Mouse (Mus musculus) limb, embryonic 12.5 days (tissue): ENCODE results near the gene Sgta. TPM values are rescaled to one million over a fixed set of nuclear protein-coding genes. Genes with fewer than 3 reads are reported as not detected.
"Not testable (repeated sequence)": the region's sequence is repeated elsewhere in the genome, so short reads cannot be mapped to it uniquely, and the experiment has no call there.

Experiments used
- ATAC-seq: fragments of 200-750 bp; cut with Nextera tagmentation; 2 replicates; pipeline ENCODE4 v1.8.0; 2017; ENCODE audit warnings: low read depth, moderate TSS enrichment; ENCODE audit not compliant: insufficient number of reproducible peaks, insufficient read depth, low FRiP score, low TSS enrichment
- H3K27ac ChIP-seq: fragments of 300-500 bp; sonication (generic); 2 replicates; pipeline ENCODE4 v1.5.1; 2016; ENCODE audit warnings: mild to moderate bottlenecking, moderate library complexity
- H3K27me3 ChIP-seq: fragments of 300-500 bp; sonication (generic); 2 replicates; pipeline ENCODE4 v1.6.1; 2016; ENCODE audit warnings: mild to moderate bottlenecking, moderate library complexity
- H3K36me3 ChIP-seq: fragments of 300-500 bp; sonication (generic); 2 replicates; pipeline ENCODE4 v1.6.1; 2016; ENCODE audit warnings: mild to moderate bottlenecking, moderate library complexity
- H3K4me1 ChIP-seq: fragments of 300-500 bp; sonication (generic); replicated peaks from 2 replicates; pipeline ENCODE4 v1.6.1; 2016
- H3K4me2 ChIP-seq: fragments of 300-500 bp; sonication (generic); 2 replicates; pipeline ENCODE4 v1.6.1; 2016; ENCODE audit warnings: mild to moderate bottlenecking, moderate library complexity
- H3K4me3 ChIP-seq: fragments of 300-500 bp; sonication (generic); replicated peaks from 2 replicates; pipeline ENCODE4 v1.5.1; 2016; ENCODE audit warnings: mild to moderate bottlenecking
- H3K9ac ChIP-seq: fragments of 300-500 bp; sonication (generic); replicated peaks from 2 replicates; pipeline ENCODE4 v1.6.1; 2016; ENCODE audit warnings: mild to moderate bottlenecking, moderate library complexity
- H3K9me3 ChIP-seq: fragments of 300-500 bp; sonication (generic); 2 replicates; pipeline ENCODE4 v1.6.1; 2016; ENCODE audit warnings: mild to moderate bottlenecking, moderate library complexity
- WGBS: fragments of 180-500 bp; shearing (Covaris S2); methylation state at CpG from one replicate; pipeline ENCODE4 v1.1.7; 2016; 5-methylcytosine and 5-hydroxymethylcytosine counted together
- polyA plus RNA-seq: library from polyadenylated mRNA; unstranded; fragments of >200 nt; fragmentation: Nextera tagmentation; extraction: Ambion mirVana; gene quantifications from 2 replicates; pipeline ENCODE4 v1.2.1, GENCODE M21; 2016

Gene Sgta
- polyA plus RNA-seq, 1 experiment from 2014 or later = 225 TPM

GRCm38 (mm10) chr10:81057406-81058130 is 2.4 kb downstream of the Sgta start:
- Histone ChIP-seq H3K4me3 (no peak overlapping the region), H3K36me3 (peaks cover 38% of the 10 kb centered on the region), H3K9me3 (no peaks in the 10 kb centered on the region), H3K27ac (no peak overlapping the region), H3K4me1 (peaks cover 20% of the 10 kb centered on the region), H3K27me3 (no peaks in the 10 kb centered on the region), H3K4me2 (no peak overlapping the region), H3K9ac (peak overlapping the region; percentile 34; the same call in 1 of the 2 replicates)
- 95% methylated on average over 23 of the region's 23 CpGs for WGBS
- ATAC-seq = no peak

GRCm38 (mm10) chr10:81055802-81056340 is 4.1 kb downstream of the Sgta start:
- ATAC-seq, H3K27me3 ChIP-seq, H3K4me2 ChIP-seq, H3K9ac ChIP-seq, H3K4me3 ChIP-seq, H3K9me3 ChIP-seq, H3K27ac ChIP-seq: not testable (repeated sequence)
- H3K36me3 ChIP-seq = peaks cover 55% of the 10 kb centered on the region
- H3K4me1 ChIP-seq = peaks cover 20% of the 10 kb centered on the region
- WGBS = 81% methylated on average over 11 of the region's 11 CpGs

- H3K36me3 ChIP-seq = peaks cover 62% of the 10 kb centered on the region
- no peaks in the 10 kb centered on the region for H3K27me3 ChIP-seq
- ATAC-seq = no peak
- no peak overlapping the region for H3K27ac ChIP-seq
- no peak overlapping the region for H3K4me3 ChIP-seq
- no peak overlapping the region for H3K4me2 ChIP-seq
- WGBS = 91% methylated on average over 6 of the region's 6 CpGs
- no peak overlapping the region for H3K9ac ChIP-seq
- H3K4me1 ChIP-seq = peaks cover 20% of the 10 kb centered on the region
- no peaks in the 10 kb centered on the region for H3K9me3 ChIP-seq
Observed at GRCm38 (mm10) chr10:81055169-81055568, 4.8 kb downstream of the Sgta start.

GRCm38 (mm10) chr10:81052577-81052976 is 7.4 kb downstream of the Sgta start:
- Histone ChIP-seq H3K4me2 (no peak overlapping the region), H3K4me1 (peaks cover 4% of the 10 kb centered on the region; the same call in 1 of the 2 replicates), H3K9ac (no peak overlapping the region), H3K27ac (no peak overlapping the region), H3K36me3 (peaks cover 80% of the 10 kb centered on the region), H3K9me3 (no peaks in the 10 kb centered on the region), H3K4me3 (no peak overlapping the region), H3K27me3 (no peaks in the 10 kb centered on the region)
- WGBS = 94% methylated on average over 5 of the region's 5 CpGs
- ATAC-seq = no peak

- Histone ChIP-seq H3K9ac (no peak overlapping the region), H3K4me1 (no peaks in the 10 kb centered on the region), H3K4me2 (no peak overlapping the region), H3K27ac (no peak overlapping the region), H3K36me3 (peaks cover 91% of the 10 kb centered on the region), H3K4me3 (no peak overlapping the region), H3K9me3 (no peaks in the 10 kb centered on the region), H3K27me3 (no peaks in the 10 kb centered on the region)
- ATAC-seq = no peak
- WGBS = 97% methylated on average over 6 of the region's 6 CpGs
Observed at GRCm38 (mm10) chr10:81051133-81051532, 8.8 kb downstream of the Sgta start.

GRCm38 (mm10) chr10:81050645-81051044 is 9.3 kb downstream of the Sgta start:
- ATAC-seq = no peak
- Histone ChIP-seq H3K36me3 (peaks cover 96% of the 10 kb centered on the region), H3K27me3 (no peaks in the 10 kb centered on the region), H3K27ac (no peak overlapping the region), H3K4me3 (no peak overlapping the region), H3K4me1 (no peaks in the 10 kb centered on the region), H3K9ac (no peak overlapping the region), H3K4me2 (no peak overlapping the region), H3K9me3 (no peaks in the 10 kb centered on the region)
- 93% methylated on average over 3 of the region's 4 CpGs for WGBS

- not testable (repeated sequence) for H3K4me1 ChIP-seq, H3K4me2 ChIP-seq, H3K4me3 ChIP-seq, ATAC-seq, H3K9ac ChIP-seq, H3K9me3 ChIP-seq, H3K27ac ChIP-seq, H3K27me3 ChIP-seq
- H3K36me3 ChIP-seq = peaks cover 80% of the 10 kb centered on the region
- WGBS = 90% methylated on average over 14 of the region's 14 CpGs
Observed at GRCm38 (mm10) chr10:81045246-81045645, 14.7 kb downstream of the Sgta start.

GRCm38 (mm10) chr10:81041458-81042175 is 18.4 kb downstream of the Sgta start:
- peaks cover 43% of the 10 kb centered on the region for H3K36me3 ChIP-seq
- H3K9ac ChIP-seq = no peak overlapping the region
- no peak overlapping the region for H3K27ac ChIP-seq
- no peak overlapping the region for H3K4me3 ChIP-seq
- H3K4me2 ChIP-seq = no peak overlapping the region
- WGBS = 32% methylated on average over 13 of the region's 13 CpGs
- no peaks in the 10 kb centered on the region for H3K9me3 ChIP-seq
- H3K27me3 ChIP-seq = no peaks in the 10 kb centered on the region
- ATAC-seq = no peak
- H3K4me1 ChIP-seq = no peaks in the 10 kb centered on the region

- peak within 1 kb of the TSS; percentile 84 for H3K4me3 ChIP-seq
- H3K4me1 ChIP-seq = no peaks in the 10 kb centered on the region
- H3K4me2 ChIP-seq = peak within 1 kb of the TSS; percentile 71
- ATAC-seq = peak; percentile 97
- no peaks in the 10 kb centered on the region for H3K9me3 ChIP-seq
- H3K9ac ChIP-seq = peak within 1 kb of the TSS; percentile 75
- no peaks in the 10 kb centered on the region for H3K27me3 ChIP-seq
- H3K36me3 ChIP-seq = peaks cover 17% of the 10 kb centered on the region
- 2% methylated on average over 35 of the region's 35 CpGs for WGBS
- H3K27ac ChIP-seq = 0 out of 2 replicates have a peak within 1 kb of the TSS, but pooled peaks have one; percentile 29
Observed at GRCm38 (mm10) chr10:81036988-81037580, 22.9 kb downstream of the Sgta start, which contains the start of gene Slc39a3. Gene Slc39a3 (minus strand): TSS chr10:81037426.

GRCm38 (mm10) chr10:81036251-81036650 is 23.7 kb downstream of the Sgta start:
- Histone ChIP-seq H3K4me2 (no peak overlapping the region), H3K27ac (no peak overlapping the region), H3K27me3 (no peaks in the 10 kb centered on the region), H3K36me3 (peaks cover 22% of the 10 kb centered on the region), H3K4me1 (no peaks in the 10 kb centered on the region), H3K9me3 (no peaks in the 10 kb centered on the region), H3K9ac (no peak overlapping the region), H3K4me3 (no peak overlapping the region)
- 77% methylated on average over 7 of the region's 7 CpGs for WGBS
- no peak for ATAC-seq

GRCm38 (mm10) chr10:81033586-81033985 is 26.4 kb downstream of the Sgta start:
- H3K9me3 ChIP-seq = no peaks in the 10 kb centered on the region
- H3K27ac ChIP-seq = no peak overlapping the region
- no peak overlapping the region for H3K4me2 ChIP-seq
- 79% methylated on average over 10 of the region's 10 CpGs for WGBS
- no peak for ATAC-seq
- H3K4me3 ChIP-seq = no peak overlapping the region
- no peaks in the 10 kb centered on the region for H3K27me3 ChIP-seq
- H3K36me3 ChIP-seq = peaks cover 35% of the 10 kb centered on the region
- no peak overlapping the region for H3K9ac ChIP-seq
- no peaks in the 10 kb centered on the region for H3K4me1 ChIP-seq
